Mouse (Mus musculus) C2C12 (cell line): ENCODE results near the gene Pak6.

ENCODE experiments used
- CEBPB ChIP-seq: IDR thresholded peaks from one replicate; pipeline ENCODE4 v1.6.1; 2011; ENCODE audit warnings: low read depth, mild to moderate bottlenecking, control low read depth, moderate library complexity
- CTCF ChIP-seq: IDR thresholded peaks from one replicate; pipeline ENCODE4 v1.5.1; 2011; ENCODE audit not compliant: control insufficient read depth, insufficient read depth, insufficient read length
- FOSL1 ChIP-seq: IDR thresholded peaks from one replicate; pipeline ENCODE4 v1.8.0; 2011; ENCODE audit warnings: mild to moderate bottlenecking, low read length; ENCODE audit not compliant: poor library complexity, insufficient read depth, severe bottlenecking
- MYOD1 ChIP-seq: IDR thresholded peaks from one replicate; pipeline ENCODE4 v1.6.1; 2011; ENCODE audit warnings: low read depth; ENCODE audit not compliant: control insufficient read depth, insufficient read length
- MYOG ChIP-seq: IDR thresholded peaks from one replicate; pipeline ENCODE4 v1.6.1; 2011; ENCODE audit not compliant: control insufficient read depth, insufficient read length; ENCODE audit errors: extremely low read depth
- USF1 ChIP-seq: IDR thresholded peaks from one replicate; pipeline ENCODE4 v1.6.1; 2011; ENCODE audit warnings: low read depth, mild to moderate bottlenecking, control low read depth, moderate library complexity

GRCm38 (mm10) chr2:118637258-118637657 lies 25.8 kb upstream of the Pak6 start:
- no peak for TF ChIP-seq FOSL1
- TF ChIP-seq CTCF, result no peak
- no peak for TF ChIP-seq MYOD1
- TF ChIP-seq USF1, result no peak
- no peak for TF ChIP-seq CEBPB
- TF ChIP-seq MYOG, result no peak
